Mouse (Mus musculus): ENCODE results near the gene Astn2.
A peak's percentile ranks its signal among the peaks of the same experiment; 100 is the strongest.

The Astn2 gene

DNA sequence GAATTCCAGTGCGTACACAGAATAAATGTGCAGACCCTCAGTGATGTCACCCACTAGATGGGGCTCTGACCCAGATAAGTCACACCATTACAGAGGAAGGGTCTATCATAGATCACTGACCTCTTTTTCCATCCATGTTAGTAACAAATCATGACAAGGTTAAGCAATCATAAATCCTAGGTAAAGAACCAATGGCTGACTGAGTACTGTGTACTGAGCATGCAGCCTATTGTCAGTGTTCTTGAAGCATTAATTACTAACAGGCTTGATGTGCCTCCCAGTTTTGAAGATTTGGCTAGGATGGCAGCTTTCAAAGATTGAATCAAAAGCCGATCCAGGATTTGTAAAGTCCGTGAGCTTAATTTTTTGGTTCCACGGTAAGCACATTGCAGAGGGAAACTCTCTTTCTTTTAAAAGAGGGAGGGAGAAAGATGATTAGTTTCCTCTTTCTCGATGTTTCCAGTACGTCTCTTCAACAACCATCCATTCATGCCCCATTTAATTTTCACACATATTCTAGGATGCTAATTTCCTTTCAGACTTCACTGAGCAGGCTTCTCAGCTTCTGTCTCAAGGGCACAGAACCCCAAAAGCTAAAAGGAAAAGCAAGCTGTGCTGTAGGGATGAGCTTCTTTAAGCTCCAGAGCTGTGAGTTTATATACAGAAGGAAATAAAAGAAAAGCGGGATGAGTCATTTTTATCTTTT is 93.9 kb downstream of the Astn2 start:
- no peak for DNase-seq

GRCm38 (mm10) chr4:66306377-66306776 is 98.0 kb downstream of the Astn2 start:
- no peak for DNase-seq

GRCm38 (mm10) chr4:66302686-66303310 is 101.6 kb downstream of the Astn2 start:
- DNase-seq = no peak

DNA sequence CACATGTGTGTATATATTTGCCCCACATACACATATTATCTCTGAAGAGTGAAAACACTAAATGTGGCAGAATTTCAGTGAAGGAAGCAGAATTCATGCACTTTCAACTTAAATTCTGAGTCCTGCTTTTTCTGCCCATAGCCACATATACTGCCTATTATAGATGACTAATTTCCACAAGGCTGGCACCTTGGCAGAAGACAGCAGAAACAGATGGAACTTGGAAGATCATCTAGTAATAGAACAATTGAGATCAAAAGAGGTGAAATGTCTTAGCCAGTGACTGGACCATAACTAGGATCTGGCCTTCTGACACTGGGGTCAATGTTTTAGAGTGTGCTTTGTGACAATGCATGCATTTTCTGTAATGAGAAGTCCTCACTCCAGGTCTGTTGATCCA is 119.4 kb downstream of the Astn2 start:
- DNase-seq = no peak

DNA sequence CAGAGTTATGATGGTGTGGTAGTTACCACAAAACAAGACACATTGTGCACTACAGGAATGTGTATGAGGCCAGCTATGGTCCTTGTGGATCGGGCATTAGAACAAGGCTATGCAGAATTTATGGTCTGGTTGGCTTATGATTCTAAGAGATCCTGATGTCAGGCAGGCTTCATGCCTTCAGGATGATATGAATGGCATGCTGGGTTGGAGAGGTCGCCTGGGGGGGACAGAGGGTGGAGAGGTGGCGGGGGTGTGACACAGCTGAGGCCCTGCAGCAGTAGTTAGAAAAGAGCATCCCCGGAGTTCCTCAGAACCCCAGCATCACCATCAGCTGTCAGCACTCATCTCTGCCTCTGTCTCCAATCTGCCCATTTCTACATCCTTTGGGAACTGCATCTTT is 128.3 kb downstream of the Astn2 start:
- no peak for DNase-seq

- no peak for DNase-seq
These were observed 132.8 kb downstream of the Astn2 start for GRCm38 (mm10) chr4:66271550-66272117.

- no peak for DNase-seq
These were observed 140.4 kb downstream of the Astn2 start for GRCm38 (mm10) chr4:66264031-66264430.

DNA sequence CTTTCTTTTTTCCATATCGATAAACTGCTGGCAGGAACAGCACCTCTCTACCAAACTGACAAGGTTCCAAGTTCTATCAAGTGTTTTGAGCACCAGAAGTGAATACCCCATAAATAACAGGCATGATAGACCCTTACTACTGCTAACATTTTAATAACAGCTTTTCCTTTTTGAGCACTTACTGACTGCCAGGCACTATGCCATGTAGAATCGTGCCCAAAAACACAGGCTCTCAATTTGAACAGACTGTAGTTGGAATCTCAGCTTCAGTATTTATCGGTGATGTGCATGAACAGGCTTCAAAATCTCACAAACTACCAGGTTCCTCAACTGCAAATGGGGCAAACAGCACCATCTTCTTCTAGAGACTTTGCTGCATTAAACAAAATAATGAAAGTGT is 143.1 kb downstream of the Astn2 start:
- no peak for DNase-seq

DNA sequence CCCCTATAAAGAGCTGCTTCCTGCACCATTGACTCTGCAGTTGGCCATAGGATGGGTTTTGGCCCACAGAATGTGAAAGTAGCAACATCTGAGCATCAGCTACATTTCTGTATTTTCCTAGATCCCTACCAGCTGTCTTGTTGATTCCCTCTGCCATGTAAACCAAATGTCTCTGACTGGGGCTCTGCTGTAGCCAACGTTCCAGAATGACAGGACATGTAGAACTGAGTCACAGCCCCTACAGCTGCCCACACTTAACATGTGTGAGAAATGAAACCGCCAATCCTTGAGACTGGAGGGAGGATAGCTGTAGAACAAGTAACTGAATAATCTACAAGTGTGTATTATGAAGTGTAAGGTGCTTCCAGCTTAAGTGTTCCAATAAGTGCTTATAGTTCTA is 145.5 kb downstream of the Astn2 start:
- no peak for DNase-seq

- no peak for DNase-seq
These were observed 149.5 kb downstream of the Astn2 start for GRCm38 (mm10) chr4:66254695-66255492.

DNA sequence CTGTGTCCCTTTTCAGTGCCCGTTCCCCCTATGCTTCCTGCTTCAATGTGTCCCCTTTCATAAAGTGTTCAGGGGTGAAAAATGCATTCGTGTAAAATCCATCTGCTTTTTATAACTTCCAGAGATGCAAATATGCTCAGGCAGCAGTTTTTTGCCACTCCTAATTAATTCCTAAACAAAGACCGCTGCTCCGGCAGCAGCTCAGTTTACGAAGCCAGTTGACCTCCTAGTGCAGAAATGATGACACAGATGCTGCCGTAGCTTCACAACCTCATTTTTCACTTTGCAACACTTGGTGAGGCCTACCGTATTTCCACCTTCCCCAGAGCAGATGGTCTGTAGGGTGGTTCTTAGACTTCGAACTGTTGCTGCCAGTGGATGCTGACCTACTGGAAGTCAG is 155.9 kb downstream of the Astn2 start:
- DNase-seq = no peak

- no peak for DNase-seq
These were observed 161.7 kb downstream of the Astn2 start for GRCm38 (mm10) chr4:66242683-66243082.

- DNase-seq = no peak
These were observed 171.6 kb downstream of the Astn2 start for GRCm38 (mm10) chr4:66232799-66233198.

DNA sequence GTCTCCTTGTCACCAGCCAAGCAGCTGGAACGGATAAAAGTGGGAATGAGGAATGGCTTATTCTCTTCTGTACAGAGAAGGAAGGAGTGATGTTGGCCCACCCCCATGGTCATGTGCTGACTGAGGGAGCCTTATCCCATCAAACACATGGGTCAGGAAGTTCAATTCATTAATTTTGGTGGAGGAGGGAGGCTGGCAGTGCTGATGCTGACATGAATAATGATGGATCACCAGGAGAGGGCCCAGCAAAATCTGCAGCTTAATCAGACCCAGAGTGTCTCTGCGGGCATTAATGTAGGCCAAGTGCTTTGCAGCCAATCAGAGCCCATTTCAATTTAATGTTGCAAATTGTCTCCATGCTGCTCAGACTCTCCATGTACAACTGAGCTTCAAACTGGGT is 172.1 kb downstream of the Astn2 start:
- DNase-seq = no peak

GRCm38 (mm10) chr4:66230735-66231134 is 173.7 kb downstream of the Astn2 start:
- no peak for DNase-seq

DNA sequence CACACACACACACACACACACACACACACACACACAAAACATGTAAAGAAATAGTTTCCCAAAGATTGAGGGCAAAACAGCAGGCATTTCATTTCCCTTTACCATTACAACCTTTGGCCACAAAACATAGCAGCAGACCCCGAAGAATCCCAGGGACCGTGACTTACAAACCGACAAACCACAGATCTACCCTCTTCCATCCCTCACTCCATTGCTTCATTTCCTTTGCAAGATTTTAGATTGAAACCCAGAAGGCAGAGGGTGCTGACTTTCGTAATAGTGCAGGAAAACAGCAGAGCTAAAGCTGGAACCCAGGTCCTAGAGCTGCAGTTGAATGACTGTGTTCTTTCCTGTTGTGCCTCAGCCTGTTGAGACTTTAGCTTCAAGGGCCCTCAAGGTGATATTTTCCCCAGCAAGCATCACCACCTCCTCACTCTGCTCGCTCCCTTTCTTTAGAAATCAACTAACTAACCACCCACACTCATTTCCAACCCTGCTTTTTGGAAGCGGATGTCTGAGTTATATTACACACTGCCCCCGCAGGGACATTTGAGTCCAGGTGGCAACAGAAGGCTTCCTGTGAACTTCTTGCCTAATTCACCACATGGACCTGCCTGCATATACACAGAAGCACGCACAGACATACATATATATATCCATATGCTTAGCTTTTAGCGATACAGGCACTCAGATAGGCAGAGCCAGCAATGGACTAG is 181.7 kb downstream of the Astn2 start:
- DNase-seq = peak in 1 of 2 experiments; percentile 1

- no peak for DNase-seq
These were observed 189.2 kb downstream of the Astn2 start for GRCm38 (mm10) chr4:66215170-66215618.

- no peak for DNase-seq
These were observed 214.8 kb downstream of the Astn2 start for GRCm38 (mm10) chr4:66189636-66190035.

DNA sequence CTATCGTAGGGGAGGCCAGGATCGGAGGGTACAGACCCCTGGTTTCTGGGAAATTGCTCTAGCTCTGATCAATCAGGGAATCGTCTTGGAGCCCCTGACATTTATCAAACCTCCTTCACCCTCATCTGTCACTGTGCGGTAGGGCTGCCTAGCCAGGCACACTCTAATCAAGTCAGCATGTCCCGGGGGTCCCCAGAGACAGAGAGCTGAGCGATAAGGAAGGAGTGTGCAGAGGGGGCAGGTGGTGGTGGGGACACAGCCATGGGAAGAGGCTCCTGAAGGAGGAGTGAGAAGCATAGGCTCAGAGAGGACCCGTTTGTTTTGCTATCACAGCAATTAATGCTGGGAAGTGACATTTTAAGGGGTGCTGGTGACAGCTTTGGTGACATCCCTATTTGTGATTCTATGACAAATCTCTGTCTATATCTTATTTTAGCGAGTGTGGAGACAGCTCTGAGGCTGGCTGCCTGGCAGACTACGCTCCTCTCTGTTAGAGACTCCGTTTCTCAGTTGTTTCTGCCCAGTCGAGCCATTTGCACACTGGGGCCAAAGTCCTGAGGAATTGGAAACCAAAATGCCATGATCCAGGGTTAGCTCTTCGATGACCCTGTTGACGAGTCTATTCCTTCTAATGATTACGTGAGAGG is 228.4 kb downstream of the Astn2 start:
- no peak for DNase-seq

DNA sequence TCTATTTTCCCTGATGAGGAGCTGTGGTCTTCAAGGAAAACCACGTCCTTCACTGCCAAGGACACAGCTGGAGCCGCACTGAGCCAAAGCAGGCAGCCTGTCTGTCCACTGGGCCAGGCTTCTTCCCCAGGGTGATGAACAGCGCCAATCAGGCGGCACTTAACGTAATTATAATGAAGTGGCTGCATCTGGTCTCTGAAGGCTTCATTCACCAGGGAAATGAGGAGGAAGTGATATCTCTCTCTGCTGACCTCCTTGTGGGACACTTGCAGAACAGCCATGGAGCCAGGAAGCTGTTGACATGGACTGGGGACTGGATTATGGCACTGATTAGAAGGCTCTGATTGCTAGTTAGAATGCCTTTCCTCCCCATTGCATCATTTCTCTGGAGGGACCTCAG is 232.8 kb downstream of the Astn2 start:
- DNase-seq = no peak

DNA sequence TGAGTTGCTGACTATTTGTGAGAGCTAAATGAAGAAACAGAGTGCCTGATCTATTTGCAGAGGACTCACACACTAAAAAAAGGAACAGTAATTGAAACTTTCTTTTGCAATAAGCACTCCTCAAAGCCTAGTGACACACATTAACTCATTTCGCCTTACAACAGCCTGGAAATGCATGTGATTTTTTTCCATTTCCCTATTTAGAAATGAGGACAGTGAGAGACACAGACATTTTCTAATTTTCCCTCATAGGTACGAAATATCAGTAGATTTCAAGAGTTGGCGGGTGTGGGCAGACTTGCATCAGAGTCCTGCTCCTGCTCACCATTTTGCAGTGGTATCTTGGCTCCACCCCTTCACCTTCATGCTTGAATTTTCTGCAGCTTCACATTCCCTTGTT is 233.6 kb downstream of the Astn2 start:
- DNase-seq = no peak

DNA sequence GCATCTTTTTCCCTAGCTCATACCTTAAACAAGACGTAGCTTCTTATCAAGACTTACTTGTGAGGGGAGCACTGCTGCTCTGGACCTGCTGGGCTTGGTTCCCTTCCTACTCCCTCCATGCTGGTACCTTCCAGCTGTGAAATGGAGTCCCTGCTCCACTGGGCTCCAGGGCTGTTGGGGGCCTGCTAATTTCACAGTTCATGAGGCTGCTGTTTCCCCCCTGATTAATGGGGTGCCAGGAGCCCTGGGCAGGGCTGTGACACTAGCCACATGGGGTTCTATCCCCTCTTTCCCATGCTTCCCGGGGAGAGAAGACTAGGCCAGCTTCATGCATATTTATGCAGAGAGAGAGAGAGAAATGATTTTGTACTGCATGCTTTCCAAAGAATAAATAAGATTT is 234.9 kb downstream of the Astn2 start:
- no peak for DNase-seq
